Mouse (Mus musculus): ENCODE measurements around the gene Gm29797. TPM values are rescaled to one million over a fixed set of nuclear protein-coding genes. Genes with fewer than 3 reads are reported as not detected.

Gene Gm29797
- polyA plus RNA-seq, 1 experiment from 2014 or later, result 0.47 TPM

- H3K9me3 ChIP-seq (ENCODE audit: control insufficient read depth, low read length), result no peaks in the 10 kb centered on the region
- H3K9ac ChIP-seq (ENCODE audit: low read depth, low read length), result peak within 1 kb of the TSS; percentile 83
- H3K36me3 ChIP-seq (ENCODE audit: control insufficient read depth, insufficient read depth, low read length), result peaks cover 22% of the 10 kb centered on the region
- H3K4me2 ChIP-seq (ENCODE audit: low read depth, low read length), result peak within 1 kb of the TSS; percentile 93
- H3K27me3 ChIP-seq (replicated peaks; ENCODE audit: control insufficient read depth, insufficient read depth, low read length), result no peaks in the 10 kb centered on the region
- ATAC-seq (ENCODE audit: low read depth) (peak; percentile 91), DNase-seq (ENCODE audit: low spot score) (peak; percentile 92)
- peaks cover 9% of the 10 kb centered on the region; the same call in 1 of the 2 replicates for H3K4me1 ChIP-seq (ENCODE audit: control insufficient read depth, insufficient read depth, low read length)
- H3K27ac ChIP-seq (replicated peaks; ENCODE audit: low read depth, low read length), result peak within 1 kb of the TSS; percentile 61
- H3K4me3 ChIP-seq (ENCODE audit: low read depth, low read length), result peak within 1 kb of the TSS; percentile 79
- WGBS, result 1% methylated on average over 48 of the region's 75 CpGs
These were observed 36.8 kb downstream of the Gm29797 start, which contains the start of gene Rgs19 for GRCm38 (mm10) chr2:181693339-181694280. Gene Rgs19, minus strand, starts transcription at chr2:181693977.

- 86% methylated on average over 3 of the region's 3 CpGs for WGBS
- DNase-seq (ENCODE audit: low spot score), result no peak
- peak overlapping the region; percentile 61; the same call in 1 of the 2 replicates for H3K27ac ChIP-seq (replicated peaks; ENCODE audit: low read depth, low read length)
- H3K4me3 ChIP-seq (ENCODE audit: low read depth, low read length), result no peak overlapping the region; the same call in 1 of the 2 replicates
- H3K9me3 ChIP-seq (ENCODE audit: control insufficient read depth, low read length), result no peaks in the 10 kb centered on the region
- peak overlapping the region; percentile 93 for H3K4me2 ChIP-seq (ENCODE audit: low read depth, low read length)
- ATAC-seq (ENCODE audit: low read depth), result no peak
- H3K27me3 ChIP-seq (replicated peaks; ENCODE audit: control insufficient read depth, insufficient read depth, low read length), result no peaks in the 10 kb centered on the region
- peaks cover 12% of the 10 kb centered on the region for H3K36me3 ChIP-seq (ENCODE audit: control insufficient read depth, insufficient read depth, low read length)
- peaks cover 9% of the 10 kb centered on the region; the same call in 1 of the 2 replicates for H3K4me1 ChIP-seq (ENCODE audit: control insufficient read depth, insufficient read depth, low read length)
- H3K9ac ChIP-seq (ENCODE audit: low read depth, low read length), result peak overlapping the region; percentile 83
These were observed 37.7 kb downstream of the Gm29797 start for GRCm38 (mm10) chr2:181694581-181694980.

- 59% methylated on average over 1 of the region's 1 CpGs for WGBS
- peaks cover 9% of the 10 kb centered on the region; the same call in 1 of the 2 replicates for H3K4me1 ChIP-seq (ENCODE audit: control insufficient read depth, insufficient read depth, low read length)
- no peak overlapping the region for H3K4me2 ChIP-seq (ENCODE audit: low read depth, low read length)
- H3K9me3 ChIP-seq (ENCODE audit: control insufficient read depth, low read length), result no peaks in the 10 kb centered on the region
- DNase-seq (ENCODE audit: low spot score) (no peak), ATAC-seq (ENCODE audit: low read depth) (no peak)
- H3K36me3 ChIP-seq (ENCODE audit: control insufficient read depth, insufficient read depth, low read length), result no peaks in the 10 kb centered on the region
- H3K4me3 ChIP-seq (ENCODE audit: low read depth, low read length), result no peak overlapping the region
- no peak overlapping the region for H3K9ac ChIP-seq (ENCODE audit: low read depth, low read length)
- H3K27me3 ChIP-seq (replicated peaks; ENCODE audit: control insufficient read depth, insufficient read depth, low read length), result no peaks in the 10 kb centered on the region
- no peak overlapping the region for H3K27ac ChIP-seq (replicated peaks; ENCODE audit: low read depth, low read length)
These were observed 38.9 kb downstream of the Gm29797 start for GRCm38 (mm10) chr2:181695776-181696175.

GRCm38 (mm10) chr2:181696801-181697420 is 40.1 kb downstream of the Gm29797 start:
- Histone ChIP-seq H3K27ac (replicated peaks; ENCODE audit: low read depth, low read length) (no peak overlapping the region), H3K27me3 (replicated peaks; ENCODE audit: control insufficient read depth, insufficient read depth, low read length) (no peaks in the 10 kb centered on the region), H3K36me3 (ENCODE audit: control insufficient read depth, insufficient read depth, low read length) (no peaks in the 10 kb centered on the region), H3K4me1 (ENCODE audit: control insufficient read depth, insufficient read depth, low read length) (peaks cover 9% of the 10 kb centered on the region; the same call in 1 of the 2 replicates), H3K9me3 (ENCODE audit: control insufficient read depth, low read length) (no peaks in the 10 kb centered on the region), H3K9ac (ENCODE audit: low read depth, low read length) (no peak overlapping the region), H3K4me2 (ENCODE audit: low read depth, low read length) (no peak overlapping the region), H3K4me3 (ENCODE audit: low read depth, low read length) (no peak overlapping the region)
- ATAC-seq (ENCODE audit: low read depth) (no peak), DNase-seq (ENCODE audit: low spot score) (no peak)
- WGBS, result 71% methylated on average over 33 of the region's 33 CpGs

GRCm38 (mm10) chr2:181698241-181698640 is 41.4 kb downstream of the Gm29797 start, which contains the start of gene Lkaaear1:
Gene Lkaaear1, minus strand, starts transcription at chr2:181698442.
- H3K4me3 ChIP-seq (ENCODE audit: low read depth, low read length), result no peak within 1 kb of the TSS
- H3K27ac ChIP-seq (replicated peaks; ENCODE audit: low read depth, low read length), result no peak within 1 kb of the TSS
- H3K27me3 ChIP-seq (replicated peaks; ENCODE audit: control insufficient read depth, insufficient read depth, low read length), result no peaks in the 10 kb centered on the region
- H3K9ac ChIP-seq (ENCODE audit: low read depth, low read length), result no peak within 1 kb of the TSS
- DNase-seq (ENCODE audit: low spot score) (no peak), ATAC-seq (ENCODE audit: low read depth) (no peak)
- H3K4me1 ChIP-seq (ENCODE audit: control insufficient read depth, insufficient read depth, low read length), result no peaks in the 10 kb centered on the region
- H3K9me3 ChIP-seq (ENCODE audit: control insufficient read depth, low read length), result no peaks in the 10 kb centered on the region
- no peak within 1 kb of the TSS for H3K4me2 ChIP-seq (ENCODE audit: low read depth, low read length)
- WGBS, result 52% methylated on average over 5 of the region's 5 CpGs
- no peaks in the 10 kb centered on the region for H3K36me3 ChIP-seq (ENCODE audit: control insufficient read depth, insufficient read depth, low read length)

- 44% methylated on average over 4 of the region's 4 CpGs for WGBS
- Histone ChIP-seq H3K27ac (replicated peaks; ENCODE audit: low read depth, low read length) (no peak overlapping the region), H3K9me3 (ENCODE audit: control insufficient read depth, low read length) (no peaks in the 10 kb centered on the region), H3K4me3 (ENCODE audit: low read depth, low read length) (no peak overlapping the region), H3K4me1 (ENCODE audit: control insufficient read depth, insufficient read depth, low read length) (no peaks in the 10 kb centered on the region), H3K9ac (ENCODE audit: low read depth, low read length) (no peak overlapping the region), H3K4me2 (ENCODE audit: low read depth, low read length) (no peak overlapping the region), H3K36me3 (ENCODE audit: control insufficient read depth, insufficient read depth, low read length) (no peaks in the 10 kb centered on the region), H3K27me3 (replicated peaks; ENCODE audit: control insufficient read depth, insufficient read depth, low read length) (no peaks in the 10 kb centered on the region)
- no peak for ATAC-seq (ENCODE audit: low read depth)
- DNase-seq (ENCODE audit: low spot score), result no peak
These were observed 49.8 kb downstream of the Gm29797 start for GRCm38 (mm10) chr2:181706668-181707067.

Other genes starting within 250 kb of the Gm29797 start
- 5.7 and 5.9 TPM in 2 replicates for gene Zbtb46, start 197.6 kb upstream of the Gm29797 start, polyA plus RNA-seq (2014; fragmentation: Nextera tagmentation; extraction: Ambion mirVana)
- 0.21 and 0.22 TPM in 2 replicates for gene Abhd16b, start 163.8 kb upstream of the Gm29797 start, polyA plus RNA-seq (2014; fragmentation: Nextera tagmentation; extraction: Ambion mirVana)
- 159 and 164 TPM in 2 replicates for gene Tpd52l2, start 159.9 kb upstream of the Gm29797 start, polyA plus RNA-seq (2014; fragmentation: Nextera tagmentation; extraction: Ambion mirVana)
- gene Dnajc5, start 136.5 kb upstream of the Gm29797 start, polyA plus RNA-seq (2014; fragmentation: Nextera tagmentation; extraction: Ambion mirVana), result 80.4 and 84.2 TPM in 2 replicates
- gene Uckl1, start 72.1 kb upstream of the Gm29797 start, polyA plus RNA-seq (2014; fragmentation: Nextera tagmentation; extraction: Ambion mirVana), result 45.2 and 49.3 TPM in 2 replicates
- gene Prpf6, start 65.2 kb upstream of the Gm29797 start, polyA plus RNA-seq (2014; fragmentation: Nextera tagmentation; extraction: Ambion mirVana), result 57.4 and 61.7 TPM in 2 replicates
- gene Zfp512b, start 64.2 kb upstream of the Gm29797 start, polyA plus RNA-seq (2014; fragmentation: Nextera tagmentation; extraction: Ambion mirVana), result 42.0 and 46.5 TPM in 2 replicates
- gene Samd10, start 57.8 kb upstream of the Gm29797 start, polyA plus RNA-seq (2014; fragmentation: Nextera tagmentation; extraction: Ambion mirVana), result 13.1 and 13.2 TPM in 2 replicates
- gene Sox18, start 14.6 kb downstream of the Gm29797 start, polyA plus RNA-seq (2014; fragmentation: Nextera tagmentation; extraction: Ambion mirVana), result 43.9 and 46.5 TPM in 2 replicates
- gene Tcea2, start 23.3 kb downstream of the Gm29797 start, polyA plus RNA-seq (2014; fragmentation: Nextera tagmentation; extraction: Ambion mirVana), result 21.2 and 26.8 TPM in 2 replicates
- gene Rgs19, start 36.9 kb downstream of the Gm29797 start, polyA plus RNA-seq (2014; fragmentation: Nextera tagmentation; extraction: Ambion mirVana), result 82.2 and 88.4 TPM in 2 replicates
- not detected in 2 replicates for gene Lkaaear1, start 41.4 kb downstream of the Gm29797 start, polyA plus RNA-seq (2014; fragmentation: Nextera tagmentation; extraction: Ambion mirVana)
- gene Oprl1, start 58.0 kb downstream of the Gm29797 start, polyA plus RNA-seq (2014; fragmentation: Nextera tagmentation; extraction: Ambion mirVana), result 2.0 and 2.5 TPM in 2 replicates
- 0.77 and 1.3 TPM in 2 replicates for gene Myt1, start 106.3 kb downstream of the Gm29797 start, polyA plus RNA-seq (2014; fragmentation: Nextera tagmentation; extraction: Ambion mirVana)
- gene Pcmtd2, start 180.8 kb downstream of the Gm29797 start, polyA plus RNA-seq (2014; fragmentation: Nextera tagmentation; extraction: Ambion mirVana), result 30.6 and 32.5 TPM in 2 replicates
- 55.1 and 59.1 TPM in 2 replicates for gene Polr3k, start 207.3 kb downstream of the Gm29797 start, polyA plus RNA-seq (2014; fragmentation: Nextera tagmentation; extraction: Ambion mirVana)